Mouse (Mus musculus): ENCODE data around the gene Rsph9.

GRCm38 (mm10) chr17:46122791-46123190 is 21.2 kb downstream of the Rsph9 start:
- TF ChIP-seq POLR2A (IDR thresholded peaks at IDR 0.05; ENCODE audit: insufficient read depth, low read depth, low read length) (no peak), EP300 (IDR thresholded peaks at IDR 0.05; ENCODE audit: insufficient read depth, low read depth, low read length) (no peak)

Data from heart, adult 2 months (tissue).